Mouse (Mus musculus) CH12.LX (cell line): ENCODE measurements around the gene Gm49396. TPM values are rescaled to one million over a fixed set of nuclear protein-coding genes. Genes with fewer than 3 reads are reported as not detected.

Experiments used
- DNase-seq: peaks from one replicate; pipeline ENCODE4 v3.0.0-alpha.2; 2013; ENCODE audit errors: extremely low read depth
- H3K27ac ChIP-seq: 2 replicates; pipeline ENCODE4 v1.5.1; 2012; ENCODE audit warnings: low read depth, mild to moderate bottlenecking, control low read depth, moderate library complexity; ENCODE audit not compliant: insufficient read depth
- H3K27me3 ChIP-seq: replicated peaks from 2 replicates; pipeline ENCODE3; 2012; ENCODE audit warnings: inconsistent platforms
- H3K36me3 ChIP-seq, 2 experiments: replicated peaks in 1 of 2; 2 replicates each; pipeline versions ENCODE3 to v1.6.1; 2012; ENCODE audit warnings: inconsistent platforms in 1 of 2, low read length in 1 of 2, mild to moderate bottlenecking in 1 of 2, mixed read lengths in 1 of 2, moderate library complexity in 1 of 2; ENCODE audit not compliant: control insufficient read depth in 1 of 2, insufficient read depth in 1 of 2
- H3K4me1 ChIP-seq, 2 experiments: 2 replicates each; pipeline ENCODE4 v1.6.1; 2012; ENCODE audit warnings: inconsistent platforms in 1 of 2, moderate library complexity in 1 of 2; ENCODE audit not compliant: insufficient read depth in 2 of 2, control insufficient read depth in 1 of 2
- H3K4me2 ChIP-seq: 2 replicates; pipeline ENCODE4 v1.6.1; 2012; ENCODE audit warnings: low read depth, mild to moderate bottlenecking, control low read depth; ENCODE audit not compliant: poor library complexity, insufficient read depth, severe bottlenecking
- H3K4me3 ChIP-seq, 3 experiments: fragments of 150-350 bp in 1 of 3; sonication (generic) in 1 of 3; replicated peaks in 1 of 3; 2 replicates each; pipeline versions ENCODE3 to v1.5.1; 2011 to 2012; ENCODE audit warnings: low read depth in 2 of 3, low read length in 2 of 3, mild to moderate bottlenecking in 2 of 3, moderate library complexity in 2 of 3, control low read depth in 1 of 3, improper control_type of control experiment in 1 of 3, inconsistent platforms in 1 of 3, mixed read lengths in 1 of 3; ENCODE audit not compliant: poor library complexity in 1 of 3
- H3K79me2 ChIP-seq: replicated peaks from 2 replicates; pipeline ENCODE4 v1.6.1; 2012; ENCODE audit warnings: mild to moderate bottlenecking, moderate library complexity; ENCODE audit not compliant: control insufficient read depth, poor library complexity, insufficient read depth, severe bottlenecking; ENCODE audit errors: extremely low read depth
- H3K9ac ChIP-seq: 2 replicates; pipeline ENCODE4 v1.6.1; 2012; ENCODE audit warnings: low read depth, mild to moderate bottlenecking, control low read depth, moderate library complexity; ENCODE audit not compliant: insufficient read depth
- H3K9me3 ChIP-seq: replicated peaks from 2 replicates; pipeline ENCODE3; 2012; ENCODE audit warnings: low read length, inconsistent platforms, mixed read lengths
- BHLHE40 ChIP-seq: IDR thresholded peaks from 2 replicates; pipeline ENCODE4 v1.6.1; 2011; ENCODE audit warnings: mild to moderate bottlenecking, low read depth, low read length, improper control_type of control experiment
- IRF4 ChIP-seq: IDR thresholded peaks from 2 replicates; pipeline ENCODE4 v1.6.1; 2014; ENCODE audit warnings: low read depth, mild to moderate bottlenecking, inconsistent platforms, low read length, improper control_type of control experiment
- JUND ChIP-seq: conservative IDR thresholded peaks from 2 replicates; pipeline ENCODE4 v1.6.1; 2011; ENCODE audit warnings: low read depth, low read length, improper control_type of control experiment
- MAX ChIP-seq: IDR thresholded peaks from 2 replicates; pipeline ENCODE4 v1.6.1; 2011; ENCODE audit warnings: low read length, improper control_type of control experiment
- MAZ ChIP-seq: IDR thresholded peaks from 2 replicates; pipeline ENCODE4 v1.6.1; 2012; ENCODE audit warnings: low read depth, mild to moderate bottlenecking, inconsistent platforms, low read length, improper control_type of control experiment, moderate library complexity
- MXI1 ChIP-seq: IDR thresholded peaks from 2 replicates; pipeline ENCODE4 v1.6.1; 2011; ENCODE audit warnings: mild to moderate bottlenecking, low read depth, low read length, improper control_type of control experiment
- MYC ChIP-seq: IDR thresholded peaks from 2 replicates; pipeline ENCODE4 v1.6.1; 2011; ENCODE audit warnings: low read depth, mild to moderate bottlenecking, improper control_type of control experiment, low read length
- NELFE ChIP-seq: IDR thresholded peaks from 2 replicates; pipeline ENCODE4 v1.6.1; 2011; ENCODE audit warnings: low read depth, low read length, improper control_type of control experiment
- NRF1 ChIP-seq: IDR thresholded peaks from 2 replicates; pipeline ENCODE4 v1.6.1; 2014; ENCODE audit warnings: low read depth, mild to moderate bottlenecking, inconsistent platforms, low read length, improper control_type of control experiment, moderate library complexity
- POLR2A ChIP-seq: IDR thresholded peaks from 2 replicates; pipeline ENCODE4 v1.6.1; 2011; ENCODE audit warnings: low read depth, mild to moderate bottlenecking, improper control_type of control experiment, low read length
- RCOR1 ChIP-seq: conservative IDR thresholded peaks from 2 replicates; pipeline ENCODE4 v1.6.1; 2012; ENCODE audit warnings: low read depth, mild to moderate bottlenecking, inconsistent platforms, low read length, improper control_type of control experiment
- TBP ChIP-seq: conservative IDR thresholded peaks from 2 replicates; pipeline ENCODE4 v1.6.1; 2011; ENCODE audit warnings: low read depth, low read length, improper control_type of control experiment
- TCF12 ChIP-seq: IDR thresholded peaks from 2 replicates; pipeline ENCODE4 v1.6.1; 2014; ENCODE audit warnings: low read depth, mild to moderate bottlenecking, inconsistent platforms, low read length, improper control_type of control experiment
- ZC3H11A ChIP-seq: IDR thresholded peaks from 2 replicates; pipeline ENCODE4 v1.6.1; 2012; ENCODE audit warnings: low read depth, mild to moderate bottlenecking, inconsistent platforms, low read length, improper control_type of control experiment
- ZKSCAN1 ChIP-seq: IDR thresholded peaks from 2 replicates; pipeline ENCODE4 v1.6.1; 2012; ENCODE audit warnings: low read depth, inconsistent platforms, low read length, improper control_type of control experiment, borderline replicate concordance
- ZNF384 ChIP-seq: IDR thresholded peaks from 2 replicates; pipeline ENCODE4 v1.6.1; 2012; ENCODE audit warnings: low read depth, low read length, improper control_type of control experiment, inconsistent platforms
- dilution Hi-C: fragments of 300-500 bp; cut with MboI; formaldehyde crosslinking; loops from 2 replicates; pipeline ENCODE4 v1.14.3; 2020; ENCODE audit warnings: low sequenced_read_pairs; ENCODE audit not compliant: extremely low pct_unique_long_range_greater_than_20kb, extremely low pct_ligation_motif_present
- in situ Hi-C: fragments of 300-500 bp; cut with MboI; formaldehyde crosslinking; loops from 3 replicates; pipeline ENCODE4 v1.14.3; 2019; ENCODE audit warnings: low sequenced_read_pairs, low pct_ligation_motif_present, low pct_unique_long_range_greater_than_20kb, mixed read lengths
- polyA plus RNA-seq: library from polyadenylated mRNA; unstranded; fragments of >175 nt; gene quantifications from 2 replicates; pipeline ENCODE4 v1.2.1, GENCODE M21; 2012; ENCODE audit warnings: low read depth; ENCODE audit not compliant: insufficient read length
- total RNA-seq, 2 experiments: library from RNA; depleted of rRNA; stranded (reverse); fragments of 300-350 nt in 1 of 2; fragments of >200 nt in 1 of 2; gene quantifications; 2 replicates each; pipeline ENCODE4 v1.2.3; 2012 to 2014

Gm49396 gene
- total and polyA plus RNA-seq, 3 experiments = 1.9 to 3.3 (median 2.7) TPM

GRCm38 (mm10) chr7:30599933-30600353, 36.8 kb downstream of the Gm49396 start:
- peaks cover 0 to 21% of the 10 kb centered on the region in 2 experiments for H3K36me3 ChIP-seq
- in situ Hi-C loops = no loop called here
- no peak overlapping the region for H3K9ac ChIP-seq
- H3K79me2 ChIP-seq = peaks cover 5% of the 10 kb centered on the region
- no peak overlapping the region for H3K27ac ChIP-seq
- no peak for DNase-seq
- no peak overlapping the region for H3K4me2 ChIP-seq
- no peak overlapping the region for H3K4me3 ChIP-seq
- no peaks in the 10 kb centered on the region for H3K27me3 ChIP-seq
- H3K9me3 ChIP-seq = peaks cover 3% of the 10 kb centered on the region
- H3K4me1 ChIP-seq = peaks cover 25 to 32% of the 10 kb centered on the region in 2 experiments
- TF ChIP-seq BHLHE40 = no peak
- no peak for TF ChIP-seq NRF1
- TF ChIP-seq MYC = no peak
- TF ChIP-seq JUND = no peak
- no peak for TF ChIP-seq MAX
- TF ChIP-seq MAZ = no peak
- TF ChIP-seq IRF4 = no peak
- TF ChIP-seq ZC3H11A = no peak
- dilution Hi-C loops = no loop called here

- Histone ChIP-seq H3K27ac (no peak overlapping the region), H3K4me3 (no peak overlapping the region), H3K4me1 (peaks cover 24 to 29% of the 10 kb centered on the region in 2 experiments), H3K4me2 (no peak overlapping the region), H3K27me3 (no peaks in the 10 kb centered on the region), H3K79me2 (peaks cover 5% of the 10 kb centered on the region), H3K36me3 (peaks cover 0 to 22% of the 10 kb centered on the region in 2 experiments), H3K9ac (no peak overlapping the region), H3K9me3 (peaks cover 3% of the 10 kb centered on the region)
- in situ Hi-C loops = no loop called here
- DNase-seq = no peak
- dilution Hi-C loops = no loop called here
- TF ChIP-seq TCF12 = no peak
- no peak for TF ChIP-seq ZNF384
- no peak for TF ChIP-seq IRF4
- TF ChIP-seq ZC3H11A = no peak
- TF ChIP-seq NELFE = no peak
- no peak for TF ChIP-seq MXI1
- TF ChIP-seq ZKSCAN1 = no peak
- TF ChIP-seq POLR2A = no peak
- TF ChIP-seq TBP = no peak
- no peak for TF ChIP-seq RCOR1
Observed at GRCm38 (mm10) chr7:30600651-30601050, 37.5 kb downstream of the Gm49396 start.
